Mouse (Mus musculus) adrenal gland, adult 18-20 months (tissue): ENCODE data around the gene Enox1. TPM values are rescaled to one million over a fixed set of nuclear protein-coding genes. Genes with fewer than 3 reads are reported as not detected.

Experiments
- DNase-seq, 2 experiments: peaks; one replicate each; pipeline ENCODE4 v3.0.0; 2021 to 2022; ENCODE audit warnings: low spot score in 2 of 2
- total RNA-seq, 2 experiments: library from RNA; stranded (reverse); gene quantifications; 1 replicate in 1 of 2; 2 replicates in 1 of 2; pipeline ENCODE4 v1.2.3; 2021

Enox1 gene
- total RNA-seq, 2 experiments from 2014 or later, result 3.1 to 4.4 TPM

DNA sequence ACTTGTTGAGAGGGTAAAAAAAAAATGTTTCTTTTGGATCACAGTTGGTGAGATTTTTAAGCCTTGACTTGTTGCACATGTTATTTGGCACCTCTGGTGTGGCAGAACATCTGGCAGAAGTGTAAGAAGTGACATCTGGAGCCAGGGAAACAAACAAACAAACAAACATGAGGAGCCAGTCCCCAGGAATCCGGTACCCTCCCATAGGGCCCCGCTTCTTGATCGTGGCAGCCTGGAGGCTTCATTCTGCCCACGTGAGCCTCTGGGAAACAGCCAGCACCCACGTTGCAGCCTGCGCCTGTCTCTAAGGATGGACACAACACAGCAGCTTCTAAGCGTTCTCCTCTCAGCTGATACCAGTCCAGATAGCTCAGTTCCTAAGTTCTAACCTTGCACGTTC is 211.8 kb downstream of the Enox1 start:
- no peak for DNase-seq

DNA sequence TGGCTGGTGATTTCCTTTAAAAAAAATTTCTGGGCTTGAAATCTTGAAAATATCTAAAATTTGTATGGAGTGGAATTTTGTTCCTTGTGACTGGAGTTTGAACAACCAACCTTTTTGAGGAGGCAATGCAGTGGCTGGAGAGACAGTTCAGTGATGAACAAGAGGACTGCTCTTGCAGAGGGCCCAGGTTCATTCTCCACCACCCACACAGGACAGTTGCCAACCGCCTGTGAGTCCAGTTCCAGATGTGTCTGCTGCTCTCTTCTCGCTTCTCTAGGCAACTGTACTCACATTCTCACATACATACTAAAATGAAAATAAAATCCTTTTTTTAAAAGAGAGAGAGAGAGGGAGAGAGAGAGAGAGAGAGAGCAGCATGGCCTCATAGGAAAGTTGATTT is 212.5 kb downstream of the Enox1 start:
- DNase-seq, result no peak

DNA sequence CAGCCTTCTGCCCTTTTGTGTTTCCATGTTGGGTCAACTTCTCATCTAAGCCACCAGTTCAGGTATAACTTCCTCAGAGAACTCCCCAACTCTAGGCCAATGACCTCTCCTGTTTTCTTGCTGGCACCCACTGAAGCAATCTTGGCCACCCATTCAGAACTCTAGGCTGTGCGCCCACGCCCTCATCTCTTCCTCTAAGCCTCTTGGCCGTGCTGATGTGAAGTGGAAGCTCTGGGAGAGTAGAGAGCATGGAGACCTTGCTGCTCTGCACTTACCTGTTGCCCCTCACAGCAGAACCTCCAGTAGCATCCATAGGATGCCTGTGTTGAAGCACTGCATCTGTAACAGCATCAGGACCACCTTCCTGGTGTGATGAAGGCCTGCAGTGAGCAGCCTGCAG is 214.0 kb downstream of the Enox1 start:
- DNase-seq, result no peak

DNA sequence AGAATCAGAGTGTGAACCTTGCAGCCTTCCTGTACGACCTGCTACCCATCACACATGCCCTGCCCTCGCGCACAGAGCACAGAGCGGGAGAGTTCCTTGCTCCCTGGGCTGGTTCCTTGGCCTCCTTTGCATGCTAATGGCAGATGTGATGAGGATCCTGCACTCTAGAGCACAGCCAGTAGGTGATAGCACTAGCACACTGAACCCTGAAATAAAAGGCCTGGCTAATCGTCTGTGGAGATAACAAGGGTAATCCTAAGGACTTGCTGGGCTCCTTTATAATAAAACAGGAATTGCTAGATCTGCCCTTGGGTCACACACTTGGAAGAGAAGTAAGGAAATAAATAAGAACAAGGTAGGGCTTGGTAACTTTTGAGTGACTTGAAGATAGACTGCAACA is 215.4 kb downstream of the Enox1 start:
- DNase-seq, result no peak

DNA sequence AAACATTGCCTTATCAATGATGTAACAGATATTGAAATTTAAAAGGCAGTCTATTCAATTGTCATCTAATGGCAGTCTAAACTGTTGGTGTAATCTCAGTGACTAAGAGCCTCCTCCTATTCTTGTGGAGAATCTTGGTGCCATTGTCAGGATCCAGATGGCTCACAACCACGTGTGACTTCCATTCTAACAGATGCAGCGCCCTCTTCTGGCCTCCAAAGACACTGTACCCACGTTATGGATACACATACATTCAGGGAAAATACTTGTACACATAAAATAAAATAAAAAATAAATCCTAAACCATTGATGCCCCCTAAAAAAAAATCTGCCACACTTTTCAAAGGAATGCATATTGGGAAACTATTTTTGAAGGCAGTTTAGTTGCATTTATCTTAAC is 216.6 kb downstream of the Enox1 start:
- DNase-seq, result no peak

DNA sequence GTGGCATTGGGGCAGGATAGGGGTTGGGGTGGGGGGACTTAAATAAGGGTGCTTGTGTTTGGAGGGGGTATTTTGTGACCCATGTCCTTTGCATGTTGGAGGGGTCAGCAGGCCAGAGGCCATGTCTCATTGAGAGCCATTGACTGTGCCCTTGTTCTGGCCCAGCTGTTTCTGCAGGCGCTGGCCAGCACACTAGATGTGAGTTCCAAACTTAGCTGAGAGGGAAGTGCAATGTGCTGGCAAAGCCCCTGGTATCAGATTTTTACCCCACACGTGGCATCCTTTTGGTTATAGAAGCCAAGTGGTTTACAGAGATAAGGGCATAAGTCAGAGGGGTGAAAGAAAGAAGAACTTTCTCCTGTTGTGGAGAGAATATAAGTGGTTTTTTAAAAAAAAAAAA is 218.5 kb downstream of the Enox1 start:
- no peak for DNase-seq

DNA sequence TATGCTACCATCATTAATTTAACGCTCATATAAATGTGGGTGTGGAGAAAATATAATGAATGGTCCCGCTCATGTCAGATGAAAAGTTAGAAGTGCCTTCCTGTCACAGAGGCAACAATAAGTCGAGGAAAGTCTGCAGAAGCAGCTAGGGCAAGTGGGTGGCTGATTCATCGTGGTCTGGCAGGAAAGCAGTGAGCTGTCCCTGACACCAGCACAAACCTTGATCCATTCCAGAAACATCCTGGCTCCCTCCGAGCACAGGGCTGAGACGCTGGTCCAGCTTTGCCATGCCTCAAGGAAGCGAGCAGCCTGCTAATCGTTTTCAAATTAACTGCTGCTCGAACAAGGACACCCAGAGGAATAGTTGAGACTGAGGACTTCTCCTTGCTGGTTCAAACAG is 219.1 kb downstream of the Enox1 start:
- DNase-seq, result peak in 1 of 2 experiments; percentile 52

DNA sequence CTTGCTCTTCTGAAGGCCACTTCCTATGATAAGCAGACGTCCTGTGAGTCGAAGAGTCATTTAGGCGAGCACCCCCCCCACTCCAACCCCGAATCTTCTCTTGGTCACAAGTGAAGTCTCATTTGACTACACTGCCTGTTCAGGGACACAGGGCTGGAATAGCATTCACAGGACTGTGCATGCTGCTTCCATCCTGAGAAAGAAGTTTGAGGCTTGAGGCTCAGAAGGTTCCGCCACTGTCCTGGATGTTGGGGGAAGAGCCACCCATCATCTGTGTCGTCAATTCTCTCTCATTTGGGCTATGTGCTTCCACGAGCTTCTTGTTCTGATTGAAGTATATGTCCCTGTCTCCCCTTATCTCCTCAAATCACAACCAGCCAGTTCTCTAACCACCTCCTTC is 220.2 kb downstream of the Enox1 start:
- DNase-seq, result no peak

DNA sequence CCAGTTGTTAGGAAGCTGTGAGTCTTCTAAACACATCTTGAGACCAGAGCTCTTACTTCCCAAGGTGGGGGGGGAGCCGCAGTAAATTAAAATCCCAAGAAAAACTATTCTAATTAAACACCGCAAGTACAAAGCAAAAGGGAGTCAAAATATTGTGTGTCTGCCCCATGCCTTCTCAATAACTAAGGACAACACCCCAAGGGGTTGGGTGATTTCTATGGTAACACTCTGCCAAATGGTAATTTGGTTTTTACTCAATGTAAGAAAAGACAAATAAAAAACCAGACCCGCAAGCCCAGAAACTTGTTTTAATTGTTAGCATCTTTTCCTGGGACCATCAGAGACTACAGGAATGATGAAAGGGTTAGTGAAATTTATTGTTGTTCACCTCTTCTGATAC is 220.9 kb downstream of the Enox1 start:
- no peak for DNase-seq

DNA sequence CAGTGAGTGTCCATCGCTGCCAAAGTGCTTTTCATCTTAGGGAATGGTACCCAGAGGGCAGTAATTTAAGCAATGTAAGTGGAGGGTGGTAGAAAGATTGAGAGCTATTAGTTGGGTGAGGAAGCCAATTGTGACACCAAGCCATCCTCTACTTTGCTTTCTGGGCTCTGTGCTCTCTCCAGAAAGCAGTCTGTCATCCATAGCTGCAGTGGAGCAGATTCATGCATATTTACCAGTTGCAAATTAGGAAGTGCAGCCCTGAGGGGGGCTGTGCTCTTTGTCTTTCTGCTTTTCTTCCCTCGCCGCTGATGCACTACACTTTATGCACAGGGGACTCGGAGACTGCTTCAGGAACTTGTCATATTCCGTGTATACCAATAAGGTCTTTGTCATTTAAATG is 221.3 kb downstream of the Enox1 start:
- no peak for DNase-seq

DNA sequence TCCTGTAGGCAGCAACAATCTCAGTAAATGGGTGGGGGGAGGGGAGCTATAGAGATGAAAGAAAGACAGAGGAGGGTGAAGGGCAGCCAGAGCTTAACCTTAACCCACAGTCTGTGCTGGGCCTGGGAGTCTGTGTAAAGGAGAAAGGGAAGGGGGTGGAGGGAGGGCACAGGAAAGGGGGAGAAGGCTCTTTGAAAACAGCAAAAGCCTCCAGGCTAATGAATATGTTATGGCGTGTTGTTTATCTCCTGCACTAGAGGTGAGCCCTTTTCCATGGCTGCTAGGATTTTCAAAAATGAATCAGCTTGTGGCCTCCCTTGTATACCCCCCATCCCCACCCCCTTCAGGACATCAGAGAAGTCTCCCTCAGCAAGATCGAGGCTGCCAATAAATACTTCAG is 225.0 kb downstream of the Enox1 start:
- DNase-seq, result no peak

DNA sequence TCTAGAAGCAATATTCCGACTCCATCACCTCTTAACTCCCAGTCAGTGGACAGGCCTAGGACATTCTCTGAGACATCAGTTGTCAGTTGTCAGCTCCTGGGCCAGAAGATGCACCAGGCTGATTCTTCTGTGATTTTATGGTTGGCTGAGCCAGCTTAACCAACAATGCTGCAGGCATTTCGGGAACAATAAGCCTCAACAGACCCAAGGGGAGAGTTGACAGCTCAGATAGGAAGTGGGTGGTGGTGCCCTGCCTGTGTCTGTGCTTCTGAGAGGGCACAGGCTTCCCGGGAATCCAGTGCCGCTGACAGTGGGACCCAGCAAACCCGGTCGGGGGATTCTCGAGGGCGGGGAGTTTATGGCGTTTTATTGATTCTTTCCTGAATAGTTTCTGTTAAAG is 229.1 kb downstream of the Enox1 start:
- no peak for DNase-seq

DNA sequence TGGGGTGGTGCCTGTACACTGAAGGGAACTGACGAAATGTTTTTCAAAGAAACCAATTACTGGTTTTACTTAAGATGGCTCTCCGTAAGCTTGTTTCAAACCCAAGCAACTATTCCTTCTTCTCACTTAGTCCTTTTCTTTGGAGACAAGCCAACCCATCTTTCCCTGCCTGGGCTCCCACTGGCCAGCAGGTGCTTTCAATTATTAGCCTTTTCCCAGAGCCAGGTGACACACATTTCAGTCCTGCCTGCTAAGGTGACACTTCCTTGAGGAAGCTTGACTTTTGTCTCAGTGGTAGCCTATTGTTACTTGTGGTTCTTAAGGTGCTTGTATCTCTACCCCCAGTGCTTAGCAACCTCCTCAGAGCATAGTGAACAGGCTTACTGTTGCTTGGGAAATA is 231.3 kb downstream of the Enox1 start:
- no peak for DNase-seq

DNA sequence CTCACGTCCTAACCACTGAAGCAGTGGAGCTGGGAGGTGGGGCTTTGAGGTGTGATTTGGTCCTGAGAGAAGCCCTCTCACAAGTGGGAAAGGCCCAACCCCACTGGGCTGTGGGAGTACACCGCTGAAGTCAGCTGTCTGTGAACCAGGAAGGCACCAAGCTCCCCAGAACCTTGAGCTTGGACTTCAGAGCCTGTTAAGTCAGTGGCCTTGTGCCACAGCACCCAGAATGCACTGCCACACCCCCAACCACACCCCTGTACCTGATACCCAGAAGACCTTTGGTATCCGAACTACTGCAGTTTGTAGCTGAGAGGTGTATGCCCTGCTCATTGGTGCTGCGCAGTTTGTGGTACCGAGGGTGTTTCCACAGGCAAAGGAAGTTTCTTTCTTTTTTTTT is 232.7 kb downstream of the Enox1 start:
- no peak for DNase-seq

DNA sequence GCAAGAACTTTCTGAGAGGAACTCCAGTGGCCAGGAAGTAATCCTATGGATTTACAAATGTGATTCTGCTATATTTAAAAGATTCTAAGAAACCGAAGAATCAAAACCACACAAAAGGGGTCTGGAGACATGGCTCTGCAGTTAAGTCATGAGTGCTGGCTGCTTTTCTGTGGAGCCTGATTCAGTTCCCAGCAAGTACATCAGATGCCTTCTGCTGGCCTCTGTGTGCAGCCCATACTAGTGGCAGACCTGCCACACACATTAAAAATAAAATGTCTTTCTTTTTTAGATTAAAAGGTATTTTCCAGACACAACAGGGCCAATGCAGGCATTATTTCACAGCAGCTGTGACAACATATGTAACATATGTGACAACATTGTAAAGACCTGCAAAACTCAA is 235.9 kb downstream of the Enox1 start:
- DNase-seq, result no peak

DNA sequence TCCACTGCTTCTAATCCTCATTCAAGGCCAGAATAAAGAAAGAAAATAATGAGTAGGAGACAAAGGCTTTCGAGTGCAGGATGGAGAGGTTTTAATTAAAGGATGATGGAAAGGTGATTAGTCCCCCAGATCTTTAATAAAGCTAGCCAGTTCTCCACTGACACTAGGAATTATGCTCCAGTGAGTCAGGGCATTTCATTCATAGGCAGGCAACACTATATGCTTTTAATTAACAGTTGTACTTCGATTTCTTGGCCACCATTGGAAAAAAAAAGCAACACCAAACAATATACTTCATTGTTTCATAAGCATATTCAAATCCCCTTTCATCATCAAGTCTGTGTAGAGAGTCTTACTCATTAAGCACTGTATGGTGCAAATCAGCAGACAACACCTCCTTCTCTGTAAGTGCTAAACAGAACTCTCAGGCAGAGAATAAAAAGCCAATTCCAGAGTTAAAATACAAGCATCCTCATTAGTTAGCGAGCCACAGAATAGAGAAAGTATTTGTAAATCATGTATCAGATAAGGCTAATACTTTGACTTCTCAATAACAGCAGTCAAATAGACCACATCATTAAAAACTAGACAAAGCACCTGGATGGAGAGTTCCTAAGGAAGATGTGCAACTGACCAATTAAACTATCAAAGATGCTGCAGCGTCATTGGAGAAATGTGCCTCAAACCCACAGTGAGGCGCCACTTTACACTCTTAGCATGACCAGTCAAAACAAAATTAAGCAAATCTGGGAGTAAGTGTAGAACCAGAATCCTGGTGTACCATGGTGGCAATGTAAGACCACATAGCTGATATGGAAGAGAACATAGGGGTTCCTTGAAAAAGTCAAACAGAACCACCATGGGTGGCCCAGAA is 249.9 kb downstream of the Enox1 start:
- no peak for DNase-seq

DNA sequence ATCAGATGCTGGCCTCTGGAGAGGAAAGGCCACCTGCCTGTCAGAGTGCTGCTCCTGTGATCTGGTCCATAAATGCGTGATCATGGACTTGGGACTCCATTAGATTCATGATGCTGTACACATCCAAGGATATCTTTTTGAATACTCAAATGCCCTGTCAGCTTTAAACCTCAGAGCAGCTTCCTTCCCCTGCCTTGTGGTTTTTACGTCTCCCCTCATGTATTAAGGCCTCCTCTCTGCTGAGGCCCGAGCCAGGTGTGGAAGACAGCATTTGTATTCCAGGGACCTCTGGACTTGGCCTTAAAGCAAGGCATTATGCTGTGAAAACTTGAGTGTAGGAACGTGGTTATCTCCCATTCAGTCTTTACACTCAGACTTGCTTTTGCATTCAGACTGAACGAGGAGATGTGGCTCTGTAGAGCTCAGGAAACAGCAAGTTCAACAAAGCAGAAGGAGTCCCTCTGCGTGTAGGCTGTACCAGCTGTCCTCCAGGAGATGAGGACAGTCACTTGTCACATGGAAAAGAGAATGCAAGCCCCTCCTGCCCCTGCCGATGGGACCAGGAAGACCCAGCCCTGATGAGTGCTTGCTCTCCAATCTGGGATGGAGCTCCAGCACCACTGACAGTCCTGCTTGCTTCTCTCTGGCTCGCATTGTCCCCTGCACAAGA is 252.8 kb downstream of the Enox1 start:
- DNase-seq, result no peak

DNA sequence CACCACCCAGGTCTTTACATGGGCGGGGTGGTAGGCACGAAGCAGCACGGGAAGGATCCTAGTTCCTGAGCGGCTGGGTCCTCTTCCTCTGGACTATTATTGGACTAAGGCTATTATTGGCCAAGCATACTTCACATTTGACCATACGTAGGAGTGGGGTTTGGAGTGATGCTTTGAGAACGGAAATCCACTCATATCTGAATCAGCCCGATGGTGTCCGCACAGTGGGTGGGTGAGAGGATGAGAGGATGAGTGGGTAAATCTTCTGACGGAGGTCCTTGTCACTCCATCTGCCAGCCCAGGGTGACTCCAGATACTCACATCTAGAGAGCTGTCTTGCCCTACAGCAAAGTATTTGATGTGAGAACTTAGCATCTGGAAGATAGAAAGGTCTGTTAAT is 253.8 kb downstream of the Enox1 start:
- no peak for DNase-seq

DNA sequence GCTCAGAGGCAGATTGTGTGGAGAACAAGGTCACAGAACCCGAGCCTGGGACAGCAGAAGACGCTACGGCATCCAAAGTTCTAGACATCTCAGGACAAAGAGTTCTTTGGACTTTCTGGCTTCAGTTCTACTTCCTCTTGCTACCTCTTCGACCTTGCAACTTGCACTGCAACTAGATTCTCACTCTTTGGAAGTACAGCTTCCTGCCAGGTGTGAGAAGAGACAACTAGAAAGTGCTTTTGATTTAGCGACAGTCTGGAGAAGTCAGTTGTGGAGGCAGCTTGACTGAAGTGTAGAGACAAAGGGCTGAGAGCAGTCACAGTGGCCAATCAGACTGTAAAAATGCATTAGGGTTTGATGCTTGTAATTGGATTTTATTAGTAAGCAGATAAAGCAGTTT is 256.5 kb downstream of the Enox1 start:
- DNase-seq, result no peak

DNA sequence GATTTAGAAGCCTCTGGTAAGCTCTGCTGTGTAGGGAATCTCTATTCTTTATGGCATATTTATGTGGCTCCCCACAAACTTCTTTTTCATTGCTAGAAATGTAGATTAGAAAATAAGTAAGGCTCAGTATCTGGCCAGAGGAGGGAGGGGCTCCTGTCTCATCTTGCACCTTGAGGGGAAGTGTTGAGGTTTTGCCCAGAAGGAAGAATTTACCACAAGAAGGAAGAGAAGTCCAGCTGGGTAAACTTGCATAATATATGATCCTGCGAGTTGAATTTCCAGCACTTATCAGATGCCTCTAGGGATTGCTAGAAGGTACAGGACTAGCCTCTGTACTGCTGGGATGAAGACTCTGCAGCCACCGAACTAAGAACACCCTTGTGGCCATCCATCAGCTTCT is 259.8 kb downstream of the Enox1 start:
- DNase-seq, result no peak

DNA sequence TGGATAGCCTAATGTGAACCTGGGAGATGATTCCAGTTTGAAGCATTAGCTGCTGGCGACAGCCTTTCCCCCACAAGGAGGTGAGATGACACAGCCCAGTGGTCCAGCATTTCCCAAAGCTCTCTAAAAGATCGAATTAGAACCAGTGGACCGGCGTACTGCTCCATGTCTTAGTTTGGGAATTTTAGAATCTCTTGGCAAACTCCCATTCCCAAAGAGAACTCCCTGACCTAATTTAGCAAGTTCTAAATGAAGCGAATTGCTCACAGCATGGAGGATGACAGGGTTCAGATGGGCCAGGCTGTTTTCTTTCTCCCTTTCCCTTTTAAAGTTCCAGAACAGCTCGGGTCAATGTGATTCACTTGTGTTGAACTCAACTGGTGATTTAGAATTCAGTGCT is 264.5 kb downstream of the Enox1 start:
- no peak for DNase-seq

DNA sequence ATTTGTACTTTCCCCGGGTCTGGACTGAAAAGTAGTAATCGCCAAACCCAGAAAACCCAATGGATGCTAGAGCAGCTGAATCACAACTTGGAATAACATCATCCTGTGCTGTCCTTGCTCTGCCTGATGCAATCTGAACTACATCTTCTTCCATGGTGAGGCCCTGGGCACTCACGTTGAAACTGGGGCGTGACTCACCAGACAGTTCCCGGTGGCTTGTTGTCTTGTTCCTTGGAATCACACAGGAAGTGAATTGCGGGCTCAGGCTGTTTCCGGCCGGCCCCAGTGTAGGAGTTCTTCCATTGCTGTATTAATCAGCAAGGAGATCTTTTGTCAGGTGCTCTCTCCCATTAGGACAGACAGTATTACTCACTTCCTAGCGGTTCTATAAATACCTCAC is 266.6 kb downstream of the Enox1 start:
- DNase-seq, result peak in 1 of 2 experiments; percentile 26

DNA sequence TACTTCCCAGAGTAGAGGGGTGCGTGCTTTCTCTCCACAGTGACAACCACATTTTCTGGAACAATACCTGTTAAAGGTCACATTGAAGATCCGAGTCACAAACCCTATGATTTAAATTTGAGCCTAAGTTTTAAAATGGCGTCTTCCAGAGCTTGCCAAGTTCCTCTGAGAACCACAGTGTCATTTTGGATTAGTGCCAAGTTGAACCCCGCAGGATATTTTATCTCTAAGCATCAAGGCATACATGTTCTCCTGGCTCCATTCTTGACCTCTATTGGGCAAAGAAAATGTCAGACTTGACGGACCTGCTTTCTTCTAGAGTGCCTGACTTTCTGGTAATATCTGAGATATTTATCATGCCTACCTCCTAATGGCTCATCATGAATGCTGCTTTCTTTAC is 282.9 kb downstream of the Enox1 start:
- DNase-seq, result no peak
